Mouse (Mus musculus) spleen, postnatal 10 days (tissue): Measurements from ENCODE around the gene Sertad4.

Experiments used
- DNase-seq, 2 experiments: peaks; one replicate each; pipeline ENCODE4 v3.0.0; 2021 to 2022; ENCODE audit warnings: low spot score in 2 of 2

Sertad4 gene

GRCm38 (mm10) chr1:192855474-192856230, at the start of gene Sertad4:
TSS of gene Sertad4 (minus strand) at chr1:192855756.
- DNase-seq = no peak

GRCm38 (mm10) chr1:192901516-192901915, 46.0 kb upstream of the Sertad4 start:
- no peak for DNase-seq

GRCm38 (mm10) chr1:192900913-192901312, 45.4 kb upstream of the Sertad4 start:
- no peak for DNase-seq

GRCm38 (mm10) chr1:192898742-192899141, 43.2 kb upstream of the Sertad4 start:
- DNase-seq = no peak

- peak in 1 of 2 experiments; percentile 13 for DNase-seq
These were observed 41.7 kb upstream of the Sertad4 start for GRCm38 (mm10) chr1:192897218-192897617.

- DNase-seq = no peak
These were observed 40.5 kb upstream of the Sertad4 start for GRCm38 (mm10) chr1:192896076-192896475.

GRCm38 (mm10) chr1:192890716-192891115, 35.2 kb upstream of the Sertad4 start:
- no peak for DNase-seq

- no peak for DNase-seq
These were observed 27.2 kb upstream of the Sertad4 start for GRCm38 (mm10) chr1:192882617-192883295.

GRCm38 (mm10) chr1:192880130-192880529, 24.6 kb upstream of the Sertad4 start:
- DNase-seq = no peak

- DNase-seq = no peak
These were observed 23.6 kb upstream of the Sertad4 start for GRCm38 (mm10) chr1:192879086-192879580.

- DNase-seq = no peak
These were observed 17.3 kb upstream of the Sertad4 start for GRCm38 (mm10) chr1:192872841-192873240.

GRCm38 (mm10) chr1:192869761-192870160, 14.2 kb upstream of the Sertad4 start:
- no peak for DNase-seq

- no peak for DNase-seq
These were observed 8.9 kb upstream of the Sertad4 start for GRCm38 (mm10) chr1:192864440-192864839.

GRCm38 (mm10) chr1:192861305-192861960, 5.9 kb upstream of the Sertad4 start:
- DNase-seq = no peak

GRCm38 (mm10) chr1:192860273-192860672, 4.7 kb upstream of the Sertad4 start:
- no peak for DNase-seq

GRCm38 (mm10) chr1:192857582-192857981, 2.0 kb upstream of the Sertad4 start:
- no peak for DNase-seq

GRCm38 (mm10) chr1:192856931-192857330, 1.4 kb upstream of the Sertad4 start:
- no peak for DNase-seq

- peak in 1 of 2 experiments; percentile 61 for DNase-seq
These were observed 855 bp upstream of the Sertad4 start for GRCm38 (mm10) chr1:192856411-192856810.

GRCm38 (mm10) chr1:192854819-192855271, 711 bp downstream of the Sertad4 start:
- DNase-seq = no peak

- DNase-seq = no peak
These were observed 1.4 kb downstream of the Sertad4 start for GRCm38 (mm10) chr1:192853988-192854818.

GRCm38 (mm10) chr1:192853429-192853828, 2.1 kb downstream of the Sertad4 start:
- no peak for DNase-seq
